Mouse (Mus musculus): ENCODE measurements around the gene Itih5.

- no peak for TF ChIP-seq CTCF (IDR thresholded peaks at IDR 0.05; ENCODE audit: low read depth)
- no peak for TF ChIP-seq EP300 (optimal IDR thresholded peaks at IDR 0.05)
These were observed 50.9 kb downstream of the Itih5 start for GRCm38 (mm10) chr2:10204301-10204700.

Measured in stomach, postnatal 0 days (tissue).